Mouse (Mus musculus): ENCODE data around the gene Usp20.

The Usp20 gene

DNA sequence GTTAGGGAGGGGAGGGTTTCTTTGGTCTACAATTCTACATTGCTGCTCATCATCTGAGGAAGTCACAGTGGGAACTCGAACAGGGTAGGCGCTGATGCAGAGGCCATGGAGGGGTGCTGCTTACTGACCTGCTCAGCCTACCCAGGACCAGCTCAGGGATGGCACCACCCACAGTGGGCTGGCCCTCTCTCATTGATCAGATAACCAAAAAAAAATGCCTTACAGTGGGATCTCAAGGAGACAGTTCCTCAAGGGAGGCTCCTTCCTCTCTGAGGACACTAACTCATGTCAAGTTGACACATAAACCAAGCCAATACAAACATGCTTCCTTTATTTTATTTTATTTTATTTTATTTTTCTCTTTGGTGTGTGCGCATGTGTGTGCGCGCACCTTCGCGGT, 87.4 kb downstream of the Usp20 start:
- no peak for DNase-seq (ENCODE audit: low spot score)

All from urinary bladder, postnatal 14 days (tissue).